16 mouse cellular contexts compared by ENCODE assay signal in the genomic region with DNA sequence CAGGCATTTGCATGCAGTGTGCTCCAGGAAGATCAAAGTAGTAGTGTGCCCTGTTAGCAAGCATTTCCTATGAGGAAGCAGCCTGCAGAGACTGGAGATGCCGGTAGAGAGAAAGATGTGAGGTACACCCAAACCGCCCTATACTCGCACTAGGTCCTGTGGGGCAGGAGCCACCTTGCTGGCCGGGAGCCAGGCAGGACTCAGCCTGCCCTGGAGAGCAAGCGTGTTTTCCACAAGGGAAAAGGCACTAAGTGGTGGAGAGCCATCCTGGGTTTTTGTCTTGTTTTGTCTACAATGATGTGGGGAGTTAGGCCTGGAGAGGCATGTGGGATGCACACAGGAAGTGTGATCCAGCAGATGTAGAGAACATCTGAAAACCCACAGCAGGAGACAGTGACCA. TPM values are rescaled to one million over a fixed set of nuclear protein-coding genes. Genes with fewer than 3 reads are reported as not detected.
DNase-seq lines count a peak whose midpoint lies in the region; ATAC-seq and TF ChIP-seq lines count a peak whose summit lies in the region.
"Had no signal": no experiment of that assay in that cellular context is flagged by ENCODE, and none has a peak within 500 bp of the region (broad histone marks: within the 10 kb centered on the region; RNA-seq: fewer than 3 reads in every experiment).

No protein-coding gene starts in this region.

- H3K4me3 ChIP-seq in layer of hippocampus, adult 2 months: no peak overlapping the region
- H3K4me3 ChIP-seq: forebrain, embryonic 15.5 days; hindbrain, embryonic 15.5 days; liver, embryonic 15.5 days had no signal

- ATAC-seq in cerebellum, adult (ENCODE audit: insufficient number of reproducible peaks, low FRiP score, low TSS enrichment): no peak
- no peak for ATAC-seq in megakaryocyte progenitor cell, adult 5-6 weeks (replicated peaks; ENCODE audit: poor library complexity)
- ATAC-seq: forebrain, embryonic 15.5 days; intestine, embryonic 16.5 days had no signal

- H3K27ac ChIP-seq in layer of hippocampus, adult 2 months: 0 out of 2 replicates have a peak overlapping the region, but pooled peaks have one; percentile 10
- H3K27ac ChIP-seq: forebrain, embryonic 15.5 days; hindbrain, embryonic 15.5 days; liver, embryonic 15.5 days; macrophage had no signal

- no peak for TF ChIP-seq CTCF in layer of hippocampus, adult 2 months (conservative IDR thresholded peaks at IDR 0.05)

- DNase-seq in cerebellum, adult 11-12 months: peak; percentile 54
- no peak for DNase-seq in layer of hippocampus, adult 2 months (ENCODE audit: low spot score in 2 of 2)
- no peak for DNase-seq in layer of hippocampus, adult 8-10 months (ENCODE audit: low spot score in 2 of 2)
- DNase-seq in 3134 (ENCODE audit: extremely low read depth, insufficient read length, low spot score): peak; percentile 30
- DNase-seq in cerebellum, postnatal 10 days: peak; percentile 26 to 33
- no peak for DNase-seq in right cerebral cortex, postnatal 25 days
- DNase-seq: embryo, embryonic 11 days; gastrocnemius, postnatal 36 days; spleen, adult 18-20 months had no signal

RNA-seq across cellular contexts. Expression of a gene that starts 57.2 kb away (rescaled TPM):
- 10 to 100 TPM; 67.6 to 75.5 TPM for total RNA-seq in layer of hippocampus, adult 2 months (2021)
- total RNA-seq in layer of hippocampus, adult 8-10 months (2022): 10 to 100 TPM; 54.8 to 74.2 (median 64.4) TPM
- 0.59 and 0.73 TPM in 2 replicates for total RNA-seq in megakaryocyte progenitor cell, adult 5-6 weeks (2015)
- total RNA-seq in megakaryocyte progenitor cell, adult 5-6 weeks (2017): 1.7 and 3.4 TPM in 2 replicates

Comparison
In these comparisons a context has a peak if more than half of its experiments do, and no peak if none do; other contexts are left out.
1. DNase-seq: peak in cerebellum, adult 11-12 months (single experiment), 3134 (single experiment) and cerebellum, postnatal 10 days (2 of 2); none in layer of hippocampus, adult 2 months (0 of 2), layer of hippocampus, adult 8-10 months (0 of 2) and right cerebral cortex, postnatal 25 days (single experiment).
2. RNA of a gene that starts 57.2 kb away (total RNA-seq): 67.6 to 75.5 TPM in layer of hippocampus, adult 2 months and 54.8 to 74.2 TPM in layer of hippocampus, adult 8-10 months; 0.59 to 3.4 TPM in megakaryocyte progenitor cell, adult 5-6 weeks; every median in the first group is over 10 times any median in the second.